ENCODE assay signal across 19 mouse cellular contexts in genomic region chr3:108184742-108185141, GRCm38 (mm10). TPM values are rescaled to one million over a fixed set of nuclear protein-coding genes. Genes with fewer than 3 reads are reported as not detected.
"Had no signal": no experiment of that assay in that cellular context is flagged by ENCODE, and none has a peak within 500 bp of the region (broad histone marks: within the 10 kb centered on the region; RNA-seq: fewer than 3 reads in every experiment).

No protein-coding gene starts in this region.

- H3K27ac ChIP-seq: limb, embryonic 13.5 days; liver, embryonic 12.5 days; liver, embryonic 15.5 days; stomach, postnatal 0 days had no signal

- H3K36me3 ChIP-seq: liver, embryonic 12.5 days; liver, embryonic 15.5 days had no signal

- ATAC-seq: liver, embryonic 12.5 days had no signal

- H3K9me3 ChIP-seq: limb, embryonic 13.5 days; liver, embryonic 12.5 days; liver, embryonic 15.5 days had no signal

- DNase-seq: kidney, adult 18-20 months; kidney, adult 9 months; kidney, postnatal 14 days; kidney, postnatal 4 days; left cerebral cortex, postnatal 4 days; liver; lung, embryonic 14.5 days; midbrain, embryonic 14.5 days; right cerebral cortex, adult 18-20 months; right cerebral cortex, postnatal 14 days; right cerebral cortex, postnatal 4 days; thymus, adult 2 months; thymus, postnatal 25 days had no signal

- H3K9ac ChIP-seq: liver, embryonic 12.5 days; liver, embryonic 15.5 days; lung, embryonic 14.5 days had no signal

RNA-seq across cellular contexts. Expression of gene Gpr61, which starts 30.1 kb away (rescaled TPM):
- total RNA-seq: megakaryocyte progenitor cell, adult 5-6 weeks; megakaryocyte-erythroid progenitor cell, adult 5-6 weeks had no signal
- polyA plus RNA-seq: thymus, adult 2 months had no signal
